Mouse (Mus musculus) heart, postnatal 4 days (tissue): ENCODE measurements around the gene Gsg1l. TPM values are rescaled to one million over a fixed set of nuclear protein-coding genes. Genes with fewer than 3 reads are reported as not detected.

ENCODE experiments used
- DNase-seq: peaks from one replicate; pipeline ENCODE4 v3.0.0; 2021
- total RNA-seq, 2 experiments: library from RNA; stranded (reverse); gene quantifications; 2 replicates each; pipeline ENCODE4 v1.2.3; 2021

Gsg1l gene
- total RNA-seq, 2 experiments from 2014 or later = 17.6 to 18.8 TPM

GRCm38 (mm10) chr7:125864026-125864425 is 218.2 kb downstream of the Gsg1l start:
- no peak for DNase-seq

DNA sequence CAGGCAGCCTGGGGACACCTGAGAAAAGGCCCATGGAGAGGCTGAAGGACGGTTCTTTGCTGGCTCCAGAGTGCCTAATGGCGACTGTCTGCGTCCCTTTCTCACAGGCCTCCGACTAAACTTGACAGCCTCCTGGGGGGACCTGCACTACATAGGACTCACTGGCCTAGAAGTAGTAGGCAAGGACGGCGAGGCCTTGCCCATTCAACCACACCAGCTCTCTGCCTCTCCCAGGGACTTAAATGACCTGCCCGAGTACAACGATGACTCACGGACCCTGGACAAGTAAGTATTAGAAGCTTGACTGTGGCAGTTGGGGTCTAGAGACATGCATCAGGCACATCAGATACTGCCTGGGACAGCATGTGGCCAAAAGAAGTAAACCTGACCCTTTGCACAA is 221.8 kb downstream of the Gsg1l start:
- no peak for DNase-seq

GRCm38 (mm10) chr7:125859564-125859963 is 222.6 kb downstream of the Gsg1l start:
- no peak for DNase-seq

- no peak for DNase-seq
Measured at GRCm38 (mm10) chr7:125847528-125847866, 234.7 kb downstream of the Gsg1l start.

GRCm38 (mm10) chr7:125846866-125847527 is 235.2 kb downstream of the Gsg1l start:
- DNase-seq = peak; percentile 60

DNA sequence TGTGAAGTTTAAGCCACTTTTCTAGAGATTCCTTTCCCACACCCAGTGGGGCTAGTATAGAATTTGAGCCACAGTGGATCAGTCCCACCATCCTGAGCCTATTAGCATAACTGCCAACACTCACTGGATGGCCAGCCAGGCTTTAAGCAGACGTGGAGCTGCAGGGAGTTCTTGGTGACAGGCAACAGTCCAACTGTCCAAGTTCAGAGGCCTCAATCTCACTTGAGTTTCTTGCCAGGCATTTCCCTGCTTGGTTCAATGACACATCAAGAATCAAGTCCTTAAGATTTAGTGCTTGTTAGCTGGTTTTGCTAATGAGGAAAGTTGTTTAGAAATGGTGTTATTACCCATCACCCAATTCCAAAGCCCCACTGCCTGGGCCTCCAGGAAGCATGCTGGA is 236.6 kb downstream of the Gsg1l start:
- DNase-seq = no peak

DNA sequence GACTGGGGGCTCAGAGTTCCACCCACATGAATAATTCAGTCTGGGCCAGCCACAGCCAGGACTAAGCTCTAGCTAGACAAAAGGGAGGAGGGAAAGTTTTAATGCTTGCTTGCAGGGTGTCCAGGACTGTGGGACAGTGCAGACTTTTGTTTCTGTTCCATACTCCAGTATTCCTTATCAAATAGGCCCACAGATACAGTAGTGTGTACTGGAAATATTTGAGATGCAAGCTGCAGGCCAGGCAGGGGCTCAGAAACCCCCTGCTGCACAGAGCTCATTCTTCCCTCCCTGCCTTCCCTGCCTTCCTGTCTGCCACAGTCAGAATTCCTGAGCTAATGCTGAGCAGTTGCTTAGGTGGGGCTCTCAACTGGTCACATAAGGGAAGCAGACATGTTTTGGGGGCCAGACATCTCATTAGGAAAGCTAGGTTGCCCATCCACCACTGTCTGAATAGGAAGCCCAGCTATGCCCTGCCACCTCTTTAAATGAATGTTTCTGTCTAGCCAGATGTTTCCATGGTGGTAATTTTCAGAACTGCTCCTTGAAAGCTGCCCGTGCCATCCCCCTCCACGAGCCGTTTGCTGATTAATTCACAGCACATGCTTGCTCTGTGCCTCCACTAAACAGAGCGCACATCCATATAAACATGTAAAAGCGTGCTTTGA is 244.0 kb downstream of the Gsg1l start:
- no peak for DNase-seq

GRCm38 (mm10) chr7:125833471-125833870 is 248.7 kb downstream of the Gsg1l start:
- no peak for DNase-seq

- no peak for DNase-seq
Measured at GRCm38 (mm10) chr7:125832767-125833166, 249.4 kb downstream of the Gsg1l start.

DNA sequence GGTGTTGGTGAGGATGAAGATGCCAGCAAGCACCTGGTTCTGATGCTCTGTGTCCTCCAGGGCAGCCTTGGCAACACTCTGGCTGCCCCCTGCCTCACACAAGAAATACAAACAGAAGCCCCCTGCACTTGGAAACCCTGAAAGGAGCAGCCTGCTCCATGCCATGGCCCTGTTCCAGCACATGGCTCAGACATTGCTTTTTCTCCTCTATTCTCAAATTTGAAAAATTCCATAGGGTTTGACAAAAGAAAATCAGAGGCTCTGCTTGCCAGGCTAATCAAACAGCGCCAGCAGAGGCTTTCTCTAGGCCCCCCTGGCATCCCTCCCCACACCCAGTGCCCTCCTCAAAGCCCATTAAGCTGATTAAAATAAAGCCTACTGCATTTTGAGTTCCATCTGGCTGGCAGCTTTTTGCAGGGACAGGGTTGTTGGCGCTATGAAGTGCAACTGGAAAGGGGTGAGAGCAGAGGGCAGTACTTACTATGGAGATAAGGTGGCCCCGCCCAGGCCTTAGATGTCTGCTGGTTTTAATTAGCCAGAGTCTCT is 253.0 kb downstream of the Gsg1l start:
- peak; percentile 60 for DNase-seq

DNA sequence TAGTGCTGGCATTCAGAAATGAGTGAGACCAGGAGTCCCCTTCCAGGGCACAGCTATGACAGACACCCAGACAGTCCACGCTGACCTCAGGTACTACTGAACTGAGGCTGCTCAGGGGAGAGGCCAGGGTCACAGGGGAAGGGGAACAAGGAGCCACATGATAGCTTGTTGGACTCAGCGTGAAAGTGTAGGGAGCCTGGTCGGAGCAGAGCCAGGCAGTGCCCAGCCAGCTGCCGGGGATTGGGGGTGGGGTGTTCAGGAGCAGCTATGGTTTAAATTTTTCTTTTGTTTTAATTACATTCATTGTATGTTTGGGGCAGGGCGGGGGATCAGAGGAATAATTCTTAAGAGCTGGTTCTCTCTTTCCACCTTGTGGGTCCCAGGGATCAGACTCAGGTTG is 253.7 kb downstream of the Gsg1l start:
- DNase-seq = peak; percentile 25

Other genes with a start within 250 kb of the Gsg1l start
- 10 to 100 TPM; 48.9 to 50.3 TPM for gene Xpo6, start 118.1 kb upstream of the Gsg1l start, total RNA-seq
- gene Sbk1, start 190.2 kb upstream of the Gsg1l start, total RNA-seq = 10 to 100 TPM; 40.4 to 46.3 TPM